Mouse (Mus musculus) MEL (cell line): ENCODE data around the gene Traf5. TPM values are rescaled to one million over a fixed set of nuclear protein-coding genes. Genes with fewer than 3 reads are reported as not detected.

ENCODE experiments used
- DNase-seq: peaks from one replicate; pipeline ENCODE4 v3.0.0; 2011; ENCODE audit warnings: low read depth, low spot score
- H3K27ac ChIP-seq: 2 replicates; pipeline ENCODE4 v1.5.1; 2012; ENCODE audit warnings: low read depth, mild to moderate bottlenecking, control low read depth, low read length, moderate library complexity; ENCODE audit not compliant: control insufficient read depth
- H3K27me3 ChIP-seq, 2 experiments: fragments of 150-350 bp in 1 of 2; sonication (generic) in 1 of 2; 2 replicates each; pipeline ENCODE4 v1.6.1; 2012; ENCODE audit warnings: low read length in 2 of 2, mild to moderate bottlenecking in 2 of 2, improper control_type of control experiment in 1 of 2, moderate library complexity in 1 of 2; ENCODE audit not compliant: insufficient read depth in 2 of 2, control insufficient read depth in 1 of 2
- H3K36me3 ChIP-seq, 2 experiments: 2 replicates each; pipeline ENCODE4 v1.6.1; 2012 to 2014; ENCODE audit warnings: low read length in 2 of 2, improper control_type of control experiment in 1 of 2, inconsistent platforms in 1 of 2, mild to moderate bottlenecking in 1 of 2; ENCODE audit not compliant: insufficient read depth in 2 of 2, control insufficient read depth in 1 of 2
- H3K4me1 ChIP-seq, 2 experiments: fragments of 150-350 bp in 1 of 2; sonication (generic) in 1 of 2; 2 replicates each; pipeline ENCODE4 v1.6.1; 2012; ENCODE audit warnings: low read length in 2 of 2, improper control_type of control experiment in 1 of 2, mild to moderate bottlenecking in 1 of 2; ENCODE audit not compliant: insufficient read depth in 2 of 2, control insufficient read depth in 1 of 2
- H3K4me3 ChIP-seq, 2 experiments: fragments of 150-350 bp in 1 of 2; sonication (generic) in 1 of 2; 2 replicates each; pipeline ENCODE4 v1.5.1; 2012; ENCODE audit warnings: low read depth in 2 of 2, low read length in 2 of 2, mild to moderate bottlenecking in 2 of 2, moderate library complexity in 2 of 2, control low read depth in 1 of 2, improper control_type of control experiment in 1 of 2; ENCODE audit not compliant: control insufficient read depth in 1 of 2, insufficient read depth in 1 of 2
- H3K79me2 ChIP-seq: 2 replicates; pipeline ENCODE4 v1.6.1; 2012; ENCODE audit warnings: mild to moderate bottlenecking, low read length, moderate library complexity; ENCODE audit not compliant: control insufficient read depth, poor library complexity, insufficient read depth
- H3K9ac ChIP-seq: 2 replicates; pipeline ENCODE4 v1.6.1; 2012; ENCODE audit warnings: low read depth, mild to moderate bottlenecking, control low read depth, low read length, moderate library complexity; ENCODE audit not compliant: control insufficient read depth, poor library complexity, severe bottlenecking
- H3K9me3 ChIP-seq: fragments of 150-350 bp; sonication (generic); replicated peaks from 2 replicates; pipeline ENCODE4 v1.6.1; 2012; ENCODE audit warnings: mild to moderate bottlenecking, low read length, improper control_type of control experiment, moderate library complexity; ENCODE audit not compliant: insufficient read depth
- ELF1 ChIP-seq: IDR thresholded peaks from 2 replicates; pipeline ENCODE4 v1.6.1; 2014; ENCODE audit warnings: low read depth, mild to moderate bottlenecking, inconsistent platforms, low read length, improper control_type of control experiment, moderate library complexity
- EP300 ChIP-seq, 2 experiments: IDR thresholded peaks; 2 replicates each; pipeline ENCODE4 v1.6.1; 2011; ENCODE audit warnings: improper control_type of control experiment in 2 of 2, low read length in 2 of 2, low read depth in 1 of 2, mild to moderate bottlenecking in 1 of 2
- GABPA ChIP-seq: IDR thresholded peaks from 2 replicates; pipeline ENCODE4 v1.6.1; 2012; ENCODE audit warnings: low read depth, mild to moderate bottlenecking, inconsistent platforms, low read length, improper control_type of control experiment, moderate library complexity
- HCFC1 ChIP-seq: IDR thresholded peaks from 2 replicates; pipeline ENCODE4 v1.6.1; 2012; ENCODE audit warnings: low read depth, mild to moderate bottlenecking, inconsistent platforms, low read length, improper control_type of control experiment, moderate library complexity
- JUND ChIP-seq: IDR thresholded peaks from 2 replicates; pipeline ENCODE4 v1.6.1; 2011; ENCODE audit warnings: low read depth, mild to moderate bottlenecking, improper control_type of control experiment, low read length
- KAT2A ChIP-seq: conservative IDR thresholded peaks from 2 replicates; pipeline ENCODE4 v1.6.1; 2012; ENCODE audit warnings: low read depth, low read length, improper control_type of control experiment, inconsistent platforms
- MEF2A ChIP-seq: IDR thresholded peaks from 2 replicates; pipeline ENCODE4 v1.6.1; 2014; ENCODE audit warnings: low read depth, mild to moderate bottlenecking, inconsistent platforms, low read length, improper control_type of control experiment; ENCODE audit not compliant: poor library complexity, insufficient replicate concordance, severe bottlenecking; ENCODE audit errors: extremely low read depth
- MYB ChIP-seq: IDR thresholded peaks from 2 replicates; pipeline ENCODE4 v1.6.1; 2011; ENCODE audit warnings: mild to moderate bottlenecking, low read depth, low read length, improper control_type of control experiment
- MYC ChIP-seq: IDR thresholded peaks from 2 replicates; pipeline ENCODE4 v1.6.1; 2011; ENCODE audit warnings: low read depth, mild to moderate bottlenecking, low read length, improper control_type of control experiment, moderate library complexity
- POLR2A ChIP-seq, 2 experiments: IDR thresholded peaks; 2 replicates each; pipeline ENCODE4 v1.6.1; 2011 to 2012; ENCODE audit warnings: low read length in 2 of 2, mild to moderate bottlenecking in 2 of 2, control low read depth in 1 of 2, improper control_type of control experiment in 1 of 2, low read depth in 1 of 2, moderate library complexity in 1 of 2; ENCODE audit not compliant: control insufficient read depth in 1 of 2, insufficient read depth in 1 of 2, poor library complexity in 1 of 2
- POLR2AphosphoS5 ChIP-seq: IDR thresholded peaks from 2 replicates; pipeline ENCODE4 v1.6.1; 2012; ENCODE audit warnings: low read depth, borderline replicate concordance, mild to moderate bottlenecking, inconsistent platforms, low read length, moderate library complexity, mixed read lengths
- RCOR1 ChIP-seq: IDR thresholded peaks from 2 replicates; pipeline ENCODE4 v1.6.1; 2012; ENCODE audit warnings: low read depth, mild to moderate bottlenecking, inconsistent platforms, low read length, improper control_type of control experiment
- SIN3A ChIP-seq: IDR thresholded peaks from 2 replicates; pipeline ENCODE4 v1.6.1; 2012; ENCODE audit warnings: low read length, improper control_type of control experiment, inconsistent platforms
- TAL1 ChIP-seq: IDR thresholded peaks from 2 replicates; pipeline ENCODE4 v1.6.1; 2012; ENCODE audit warnings: mild to moderate bottlenecking, inconsistent platforms, low read length, moderate library complexity, mixed read lengths
- TBP ChIP-seq: IDR thresholded peaks from 2 replicates; pipeline ENCODE4 v1.8.0; 2011; ENCODE audit warnings: low read depth, low read length, improper control_type of control experiment
- UBTF ChIP-seq: IDR thresholded peaks from 2 replicates; pipeline ENCODE4 v1.6.1; 2012; ENCODE audit warnings: low read depth, mild to moderate bottlenecking, inconsistent platforms, low read length, improper control_type of control experiment, moderate library complexity, borderline replicate concordance; ENCODE audit not compliant: insufficient read depth
- ZC3H11A ChIP-seq: IDR thresholded peaks from 2 replicates; pipeline ENCODE4 v1.6.1; 2012; ENCODE audit warnings: low read depth, mild to moderate bottlenecking, inconsistent platforms, low read length, improper control_type of control experiment
- ZNF384 ChIP-seq: IDR thresholded peaks from 2 replicates; pipeline ENCODE4 v1.6.1; 2012; ENCODE audit warnings: low read depth, mild to moderate bottlenecking, inconsistent platforms, low read length, improper control_type of control experiment
- polyA plus RNA-seq, 2 experiments: library from polyadenylated mRNA; stranded (reverse) in 1 of 2; unstranded in 1 of 2; fragments of >175 nt in 1 of 2; fragments of >200 nt in 1 of 2; gene quantifications; 2 replicates each; pipeline versions ENCODE4 v1.2.1 to v1.2.4; 2012; ENCODE audit warnings: low replicate concordance in 2 of 2, low read depth in 1 of 2; ENCODE audit not compliant: insufficient read length in 2 of 2, insufficient read depth in 1 of 2, missing spikeins in 1 of 2
- total RNA-seq: library from RNA; depleted of rRNA; stranded (reverse); fragments of 300-350 nt; gene quantifications from 2 replicates; pipeline ENCODE4 v1.2.3, GENCODE M21; 2012

Gene Traf5
- total and polyA plus RNA-seq, 3 experiments, result 4.0 to 7.3 TPM; not detected in 1

DNA sequence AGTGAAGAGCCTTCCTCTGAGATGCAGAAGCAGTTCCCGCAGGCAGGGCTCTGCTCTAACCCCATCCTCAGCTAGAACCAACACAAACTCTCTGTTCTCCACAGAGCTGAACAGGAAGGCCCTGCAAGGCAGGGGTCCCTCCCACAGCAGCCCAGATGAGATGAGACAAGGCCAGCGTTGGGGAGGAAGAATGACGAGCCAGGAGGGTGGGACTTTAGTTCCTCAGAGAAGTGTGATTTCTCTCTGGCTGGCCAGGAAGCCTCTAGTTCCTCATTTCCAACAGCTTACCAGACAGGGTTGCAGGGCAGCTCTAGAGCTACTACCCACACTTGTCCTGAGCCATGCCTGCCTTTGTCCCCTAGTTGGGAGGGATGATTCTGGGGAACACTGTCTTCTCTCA is 14.0 kb downstream of the Traf5 start:
- Histone ChIP-seq H3K9ac (peak overlapping the region; percentile 20; the same call in 1 of the 2 replicates), H3K79me2 (no peaks in the 10 kb centered on the region), H3K9me3 (no peaks in the 10 kb centered on the region), H3K4me1 (peaks cover 3 to 7% of the 10 kb centered on the region in 2 experiments), H3K4me3 (no peak overlapping the region), H3K27me3 (no peaks in the 10 kb centered on the region), H3K36me3 (peaks cover 0 to 5% of the 10 kb centered on the region in 2 experiments; a peak in 1 of 4 replicates), H3K27ac (peak overlapping the region; percentile 48)
- peak; percentile 90 for DNase-seq
- TF ChIP-seq RCOR1, result no peak
- no peak for TF ChIP-seq JUND
- TF ChIP-seq ELF1, result 0 out of 2 replicates have a peak, but pooled peaks have one; percentile 31
- peak; percentile 84 for TF ChIP-seq TBP
- no peak for TF ChIP-seq MEF2A
- no peak for TF ChIP-seq MYB
- TF ChIP-seq POLR2AphosphoS5, result no peak
- TF ChIP-seq SIN3A, result no peak; the same call in 1 of the 2 replicates
- peak in 1 of 2 experiments; percentile 7; a peak in 1 of 4 replicates for TF ChIP-seq EP300 (IDR thresholded peaks at IDR 0.05; ENCODE audit: low read depth in 1 of 2, low read length in 2 of 2)
- TF ChIP-seq TAL1, result no peak
- peak in 1 of 2 experiments; percentile 49; a peak in 2 of 4 replicates for TF ChIP-seq POLR2A (IDR thresholded peaks at IDR 0.05; ENCODE audit: control insufficient read depth in 1 of 2, insufficient read depth in 1 of 2, low read depth in 1 of 2, low read length in 2 of 2, poor library complexity in 1 of 2)
- TF ChIP-seq UBTF, result peak; percentile 78; the same call in 1 of the 2 replicates

- Histone ChIP-seq H3K4me3 (no peak overlapping the region), H3K27ac (no peak overlapping the region), H3K4me1 (peaks cover 3 to 7% of the 10 kb centered on the region in 2 experiments), H3K36me3 (peaks cover 0 to 5% of the 10 kb centered on the region in 2 experiments; a peak in 1 of 4 replicates), H3K79me2 (no peaks in the 10 kb centered on the region), H3K27me3 (no peaks in the 10 kb centered on the region), H3K9ac (no peak overlapping the region), H3K9me3 (no peaks in the 10 kb centered on the region)
- TF ChIP-seq TAL1 (no peak), HCFC1 (no peak), UBTF (no peak), MYC (no peak), ZC3H11A (no peak), KAT2A (no peak), GABPA (no peak), ZNF384 (no peak), POLR2AphosphoS5 (no peak)
- DNase-seq, result no peak
Measured at GRCm38 (mm10) chr1:192076796-192077535, 15.4 kb downstream of the Traf5 start.
